Mouse (Mus musculus) intestine, embryonic 15.5 days (tissue): ENCODE data around the gene Matn4. TPM values are rescaled to one million over a fixed set of nuclear protein-coding genes. Genes with fewer than 3 reads are reported as not detected.
A peak's percentile ranks its signal among the peaks of the same experiment; 100 is the strongest.

Experiments
- ATAC-seq: fragments of 200-750 bp; cut with Nextera tagmentation; 2 replicates; pipeline ENCODE4 v1.8.0; 2017; ENCODE audit warnings: moderate TSS enrichment, moderate library complexity
- H3K27ac ChIP-seq: fragments of 300-500 bp; sonication (generic); 2 replicates; pipeline ENCODE4 v1.5.1; 2015; ENCODE audit warnings: mild to moderate bottlenecking, inconsistent platforms
- H3K27me3 ChIP-seq: fragments of 300-500 bp; sonication (generic); replicated peaks from 2 replicates; pipeline ENCODE4 v1.6.1; 2015; ENCODE audit warnings: inconsistent platforms
- H3K36me3 ChIP-seq: fragments of 300-500 bp; sonication (generic); 2 replicates; pipeline ENCODE4 v1.6.1; 2015; ENCODE audit warnings: inconsistent platforms
- H3K4me1 ChIP-seq: fragments of 300-500 bp; sonication (generic); replicated peaks from 2 replicates; pipeline ENCODE4 v1.6.1; 2015; ENCODE audit warnings: inconsistent platforms
- H3K4me2 ChIP-seq: fragments of 300-500 bp; sonication (generic); replicated peaks from 2 replicates; pipeline ENCODE4 v1.6.1; 2015; ENCODE audit warnings: mild to moderate bottlenecking, inconsistent platforms
- H3K4me3 ChIP-seq: fragments of 300-500 bp; sonication (generic); replicated peaks from 2 replicates; pipeline ENCODE4 v1.5.1; 2015; ENCODE audit warnings: inconsistent platforms
- H3K9ac ChIP-seq: fragments of 300-500 bp; sonication (generic); 2 replicates; pipeline ENCODE4 v1.6.1; 2015; ENCODE audit warnings: inconsistent platforms
- H3K9me3 ChIP-seq: fragments of 300-500 bp; sonication (generic); 2 replicates; pipeline ENCODE4 v1.6.1; 2016; ENCODE audit warnings: inconsistent platforms
- WGBS: fragments of 180-500 bp; shearing (Covaris S2); methylation state at CpG from one replicate; pipeline ENCODE4 v1.1.7; 2015; 5-methylcytosine and 5-hydroxymethylcytosine counted together
- polyA plus RNA-seq: library from polyadenylated mRNA; unstranded; fragments of >200 nt; fragmentation: Nextera tagmentation; extraction: Ambion mirVana; gene quantifications from 2 replicates; pipeline ENCODE4 v1.2.1, GENCODE M21; 2015

The Matn4 gene
- polyA plus RNA-seq, 1 experiment from 2014 or later, result 9.3 TPM

- Histone ChIP-seq H3K27me3 (no peaks in the 10 kb centered on the region), H3K4me3 (no peak overlapping the region), H3K4me1 (0 out of 2 replicates have a peak, but pooled peaks cover 6% of the 10 kb centered on the region), H3K9ac (no peak overlapping the region), H3K4me2 (no peak overlapping the region), H3K27ac (0 out of 2 replicates have a peak overlapping the region, but pooled peaks have one; percentile 15), H3K9me3 (no peaks in the 10 kb centered on the region), H3K36me3 (peaks cover 17% of the 10 kb centered on the region)
- peak; percentile 62 for ATAC-seq
- 77% methylated on average over 15 of the region's 15 CpGs for whole genome bisulfite sequencing
Observed at GRCm38 (mm10) chr2:164422675-164423393, 17.9 kb upstream of the Matn4 start.

GRCm38 (mm10) chr2:164421979-164422378 lies 17.0 kb upstream of the Matn4 start:
- Histone ChIP-seq H3K27me3 (no peaks in the 10 kb centered on the region), H3K4me1 (0 out of 2 replicates have a peak, but pooled peaks cover 6% of the 10 kb centered on the region), H3K36me3 (peaks cover 17% of the 10 kb centered on the region), H3K9ac (no peak overlapping the region), H3K27ac (no peak overlapping the region), H3K9me3 (no peaks in the 10 kb centered on the region), H3K4me2 (no peak overlapping the region), H3K4me3 (no peak overlapping the region)
- WGBS, result 88% methylated on average over 8 of the region's 8 CpGs
- ATAC-seq, result no peak

- peaks cover 14% of the 10 kb centered on the region for H3K36me3 ChIP-seq
- 0 out of 2 replicates have a peak, but pooled peaks cover 6% of the 10 kb centered on the region for H3K4me1 ChIP-seq
- H3K4me3 ChIP-seq, result no peak overlapping the region
- no peak overlapping the region for H3K9ac ChIP-seq
- H3K27me3 ChIP-seq, result no peaks in the 10 kb centered on the region
- WGBS, result 89% methylated on average over 7 of the region's 7 CpGs
- no peak overlapping the region for H3K27ac ChIP-seq
- H3K9me3 ChIP-seq, result no peaks in the 10 kb centered on the region
- no peak overlapping the region for H3K4me2 ChIP-seq
- ATAC-seq, result no peak
Observed at GRCm38 (mm10) chr2:164421306-164421705, 16.3 kb upstream of the Matn4 start.

DNA sequence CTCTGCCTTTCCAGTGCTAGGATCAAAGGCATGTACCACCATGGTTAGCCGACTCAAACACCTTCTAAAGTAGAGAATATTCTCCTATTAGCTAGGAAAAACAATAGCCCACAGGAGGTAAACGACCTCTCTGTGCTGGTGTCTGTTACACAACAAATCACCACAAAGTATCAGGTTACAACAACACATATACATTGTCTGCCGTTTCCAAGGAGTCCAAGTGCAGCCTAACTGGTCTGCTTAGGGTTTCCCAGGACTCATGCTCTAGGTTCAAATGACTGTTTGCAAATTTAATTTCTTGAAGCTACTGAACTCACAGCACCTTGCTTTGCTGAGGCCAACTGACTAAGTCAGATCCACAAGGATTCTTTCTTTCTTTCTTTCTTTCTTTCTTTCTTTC lies 14.5 kb upstream of the Matn4 start:
- no peak for ATAC-seq
- Histone ChIP-seq H3K4me1 (peaks cover 7% of the 10 kb centered on the region), H3K9ac (no peak overlapping the region), H3K4me3 (no peak overlapping the region), H3K4me2 (no peak overlapping the region), H3K9me3 (no peaks in the 10 kb centered on the region), H3K27me3 (no peaks in the 10 kb centered on the region), H3K36me3 (peaks cover 7% of the 10 kb centered on the region), H3K27ac (no peak overlapping the region)
- 9% methylated on average over 3 of the region's 3 CpGs for WGBS

DNA sequence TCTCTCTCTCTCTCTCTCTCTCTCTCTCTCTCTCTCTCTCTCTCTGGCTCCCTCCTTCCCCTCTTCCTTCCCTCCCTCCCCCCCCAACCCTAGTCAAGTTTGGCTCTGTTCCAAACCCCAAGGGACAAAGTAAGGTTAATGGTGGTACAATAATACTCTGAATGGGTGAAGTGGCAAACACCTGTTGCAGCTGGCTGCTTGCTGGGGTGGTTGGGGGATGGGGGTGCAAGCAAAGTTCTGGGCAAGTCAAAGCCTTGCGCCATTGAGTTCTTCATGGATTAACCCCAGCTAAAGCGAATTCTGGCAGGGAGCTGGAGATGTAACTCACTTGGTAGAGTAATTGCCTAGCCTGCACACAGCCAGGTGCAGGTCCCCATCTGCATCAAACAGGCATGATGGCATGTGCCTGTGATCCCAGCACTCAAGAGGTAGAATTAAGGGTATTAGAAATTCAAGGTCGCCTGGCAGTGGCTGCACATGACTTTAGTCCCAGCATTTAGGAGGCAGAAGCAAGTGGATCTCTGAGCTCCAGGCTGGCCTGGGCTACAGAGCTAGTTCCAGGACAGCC lies 13.4 kb upstream of the Matn4 start:
- H3K4me2 ChIP-seq, result no peak overlapping the region
- no peaks in the 10 kb centered on the region for H3K36me3 ChIP-seq
- no peaks in the 10 kb centered on the region for H3K9me3 ChIP-seq
- no peak overlapping the region for H3K27ac ChIP-seq
- H3K9ac ChIP-seq, result no peak overlapping the region
- WGBS, result 48% methylated on average over 3 of the region's 3 CpGs
- ATAC-seq, result no peak
- H3K4me1 ChIP-seq, result peaks cover 12% of the 10 kb centered on the region
- H3K27me3 ChIP-seq, result no peaks in the 10 kb centered on the region
- H3K4me3 ChIP-seq, result no peak overlapping the region

- Histone ChIP-seq H3K9me3 (no peaks in the 10 kb centered on the region), H3K27me3 (no peaks in the 10 kb centered on the region), H3K4me2 (no peak overlapping the region), H3K4me1 (peaks cover 12% of the 10 kb centered on the region), H3K9ac (no peak overlapping the region), H3K4me3 (no peak overlapping the region), H3K27ac (no peak overlapping the region), H3K36me3 (no peaks in the 10 kb centered on the region)
- WGBS, result 0% methylated on average over 2 of the region's 2 CpGs
- no peak for ATAC-seq
Observed at GRCm38 (mm10) chr2:164417198-164417597, 12.2 kb upstream of the Matn4 start.

DNA sequence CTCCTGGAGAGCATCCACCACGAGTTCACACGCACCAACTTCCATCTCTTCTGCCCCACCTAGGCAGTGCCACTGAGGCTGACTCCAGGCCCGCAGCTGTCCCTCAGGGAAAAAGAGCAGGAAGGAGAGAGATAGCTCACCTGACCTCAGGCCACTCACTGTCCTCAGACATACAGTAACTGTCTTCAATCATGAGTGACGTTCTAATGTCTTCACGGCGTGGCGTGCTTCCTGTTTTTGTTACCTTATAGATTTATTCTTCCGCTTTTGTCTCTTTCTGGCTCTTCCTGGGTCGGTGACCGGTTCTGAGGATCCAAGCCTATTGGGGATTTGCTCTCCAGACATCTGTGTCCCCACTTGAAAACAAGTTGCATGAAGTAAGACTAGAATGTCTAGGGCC lies 9.6 kb upstream of the Matn4 start:
- WGBS, result 64% methylated on average over 10 of the region's 10 CpGs
- peak overlapping the region; percentile 52 for H3K4me2 ChIP-seq
- no peak overlapping the region for H3K9ac ChIP-seq

DNA sequence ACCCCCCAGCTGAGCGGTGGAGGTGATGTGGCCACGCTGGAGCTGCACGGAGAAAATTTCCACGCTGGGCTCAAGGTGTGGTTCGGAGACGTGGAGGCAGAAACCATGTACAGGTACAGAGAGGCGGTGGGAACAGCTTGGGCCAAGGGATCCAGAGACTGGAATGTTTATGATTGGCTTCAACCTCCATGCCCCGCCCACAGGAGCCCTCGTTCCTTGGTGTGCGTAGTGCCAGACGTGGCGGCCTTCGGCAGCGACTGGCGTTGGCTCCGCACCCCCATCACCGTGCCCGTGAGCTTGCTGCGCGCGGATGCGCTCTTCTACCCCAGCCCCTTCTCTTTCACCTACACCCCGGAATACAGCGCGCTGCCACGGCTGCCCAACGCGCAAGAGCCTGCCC lies 9.2 kb upstream of the Matn4 start:
- Histone ChIP-seq H3K9me3 (no peaks in the 10 kb centered on the region), H3K4me2 (peak overlapping the region; percentile 52), H3K9ac (no peak overlapping the region), H3K27ac (no peak overlapping the region), H3K4me3 (peak overlapping the region; percentile 17), H3K36me3 (no peaks in the 10 kb centered on the region), H3K4me1 (peaks cover 12% of the 10 kb centered on the region), H3K27me3 (peaks cover 16% of the 10 kb centered on the region; the same call in 1 of the 2 replicates)
- WGBS, result 24% methylated on average over 28 of the region's 28 CpGs
- ATAC-seq, result peak; percentile 53

More for the DNA sequence above, 9.6 kb upstream of the Matn4 start:
- Histone ChIP-seq H3K4me1 (peaks cover 12% of the 10 kb centered on the region), H3K9me3 (no peaks in the 10 kb centered on the region), H3K27me3 (peaks cover 12% of the 10 kb centered on the region; the same call in 1 of the 2 replicates), H3K36me3 (no peaks in the 10 kb centered on the region), H3K27ac (no peak overlapping the region), H3K4me3 (peak overlapping the region; percentile 17; the same call in 1 of the 2 replicates)
- no peak for ATAC-seq

GRCm38 (mm10) chr2:164407708-164408107 lies 2.7 kb upstream of the Matn4 start:
- peaks cover 52% of the 10 kb centered on the region for H3K27me3 ChIP-seq
- ATAC-seq, result peak; percentile 52; the same call in 1 of the 2 replicates
- no peaks in the 10 kb centered on the region for H3K36me3 ChIP-seq
- no peak overlapping the region for H3K4me3 ChIP-seq
- H3K9ac ChIP-seq, result no peak overlapping the region
- WGBS, result 1% methylated on average over 22 of the region's 22 CpGs
- H3K4me2 ChIP-seq, result peak overlapping the region; percentile 18; the same call in 1 of the 2 replicates
- peaks cover 18% of the 10 kb centered on the region for H3K4me1 ChIP-seq
- no peaks in the 10 kb centered on the region for H3K9me3 ChIP-seq
- no peak overlapping the region for H3K27ac ChIP-seq

DNA sequence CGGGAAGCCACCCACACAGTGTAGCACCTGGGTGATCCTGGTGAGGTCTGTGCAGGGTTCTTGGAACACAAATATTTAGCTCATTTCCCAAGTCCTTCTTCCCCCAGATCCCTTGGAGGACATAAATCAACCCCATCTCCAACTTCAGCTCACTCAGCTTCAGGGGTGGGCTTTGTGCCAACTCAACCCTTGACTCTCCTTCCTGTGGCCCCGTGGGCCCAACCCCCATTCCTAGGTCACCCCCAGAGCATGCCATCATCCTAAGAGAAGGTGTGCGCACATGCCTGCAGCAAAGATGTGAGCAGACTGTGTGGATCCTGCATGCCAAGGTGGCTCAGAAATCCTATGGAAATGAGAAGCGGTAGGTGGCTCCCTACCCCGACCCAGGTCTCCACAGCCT lies 559 bp upstream of the Matn4 start:
- peaks cover 66% of the 10 kb centered on the region for H3K27me3 ChIP-seq
- peaks cover 22% of the 10 kb centered on the region for H3K4me1 ChIP-seq
- no peaks in the 10 kb centered on the region for H3K9me3 ChIP-seq
- ATAC-seq, result no peak
- H3K36me3 ChIP-seq, result no peaks in the 10 kb centered on the region
- WGBS, result 44% methylated on average over 5 of the region's 5 CpGs
- H3K27ac ChIP-seq, result no peak overlapping the region
- no peak overlapping the region for H3K4me3 ChIP-seq
- no peak overlapping the region for H3K9ac ChIP-seq
- H3K4me2 ChIP-seq, result peak overlapping the region; percentile 87

DNA sequence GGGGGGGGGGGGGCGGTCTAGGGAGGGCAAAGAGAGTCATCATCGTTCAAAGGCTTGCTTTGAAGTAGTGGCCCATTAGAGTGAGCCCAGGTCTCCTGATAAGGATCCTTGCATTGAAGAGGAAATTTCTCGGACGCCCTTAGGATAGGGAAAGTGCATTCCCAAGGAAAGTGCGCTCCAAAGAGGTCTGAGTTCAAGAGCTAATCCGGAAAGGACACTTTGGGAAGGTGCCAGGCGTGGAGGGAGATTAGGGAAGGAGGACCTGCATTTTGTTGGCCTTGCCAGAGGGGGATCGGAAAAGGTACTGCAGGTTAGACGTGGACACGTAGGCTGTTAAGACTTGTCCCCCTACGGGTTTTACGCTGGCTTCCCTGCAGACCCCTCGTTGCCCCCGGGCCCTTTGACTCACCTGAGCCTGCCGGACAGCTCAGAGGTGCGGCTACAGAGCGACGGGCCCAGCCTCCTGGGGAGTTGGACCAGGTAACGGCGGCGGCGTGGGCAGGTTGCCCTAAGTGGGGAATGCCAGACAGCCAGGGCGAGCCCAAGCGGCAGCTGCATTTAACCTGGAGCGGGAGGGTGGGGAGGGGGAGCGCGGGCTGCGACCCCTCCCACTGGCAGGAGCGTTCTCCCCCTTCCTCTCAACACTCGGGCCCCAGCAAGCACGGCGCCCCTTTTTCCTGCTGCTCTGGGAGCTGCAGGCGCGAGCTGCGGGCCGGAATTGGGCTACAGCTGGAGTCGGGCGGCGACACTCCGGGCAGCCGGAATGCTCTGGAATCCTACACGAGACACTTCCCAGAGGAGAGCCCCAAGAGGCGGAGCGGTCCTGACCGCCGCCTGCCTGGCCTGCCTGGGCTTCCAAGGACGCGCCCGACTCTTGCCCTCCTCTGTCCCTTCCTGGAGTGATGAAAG lies 624 bp downstream of the Matn4 start:
- Histone ChIP-seq H3K27me3 (peaks cover 68% of the 10 kb centered on the region), H3K4me1 (peaks cover 24% of the 10 kb centered on the region), H3K36me3 (no peaks in the 10 kb centered on the region), H3K9ac (peak overlapping the region; percentile 34; the same call in 1 of the 2 replicates), H3K27ac (peak overlapping the region; percentile 19; the same call in 1 of the 2 replicates), H3K4me3 (peak overlapping the region; percentile 42), H3K9me3 (no peaks in the 10 kb centered on the region), H3K4me2 (peak overlapping the region; percentile 87)
- peak; percentile 46 for ATAC-seq
- WGBS, result 3% methylated on average over 49 of the region's 49 CpGs
